Mouse (Mus musculus) lung, embryonic 14.5 days (tissue): ENCODE results near the gene Ube2q2. TPM values are rescaled to one million over a fixed set of nuclear protein-coding genes. Genes with fewer than 3 reads are reported as not detected.

Source experiments
- ATAC-seq: fragments of 200-750 bp; cut with Nextera tagmentation; 2 replicates; pipeline ENCODE4 v1.8.0; 2017; ENCODE audit warnings: mild to moderate bottlenecking, moderate TSS enrichment, moderate library complexity; ENCODE audit not compliant: insufficient read depth
- DNase-seq: peaks from one replicate; pipeline ENCODE4 v3.0.0-alpha.2; 2015
- H3K27ac ChIP-seq: fragments of 300-500 bp; sonication (generic); 2 replicates; pipeline ENCODE4 v1.5.1; 2014; ENCODE audit warnings: low read depth, mild to moderate bottlenecking, moderate library complexity
- H3K27me3 ChIP-seq: fragments of 300-500 bp; sonication (generic); 2 replicates; pipeline ENCODE4 v1.6.1; 2014; ENCODE audit warnings: low read length, control low read depth; ENCODE audit not compliant: insufficient read depth
- H3K36me3 ChIP-seq: fragments of 300-500 bp; sonication (generic); 2 replicates; pipeline ENCODE4 v1.6.1; 2014; ENCODE audit warnings: control low read depth; ENCODE audit not compliant: insufficient read depth
- H3K4me1 ChIP-seq: fragments of 300-500 bp; sonication (generic); 2 replicates; pipeline ENCODE4 v1.6.1; 2014; ENCODE audit warnings: antibody characterized with exemption, control low read depth; ENCODE audit not compliant: insufficient read depth
- H3K4me2 ChIP-seq: fragments of 300-500 bp; sonication (generic); 2 replicates; pipeline ENCODE4 v1.6.1; 2014; ENCODE audit warnings: mild to moderate bottlenecking
- H3K4me3 ChIP-seq: fragments of 300-500 bp; sonication (generic); 2 replicates; pipeline ENCODE4 v1.5.1; 2014; ENCODE audit warnings: low read depth, low read length
- H3K9ac ChIP-seq: fragments of 300-500 bp; sonication (generic); 2 replicates; pipeline ENCODE4 v1.6.1; 2014
- H3K9me3 ChIP-seq: fragments of 300-500 bp; sonication (generic); 2 replicates; pipeline ENCODE4 v1.6.1; 2016; ENCODE audit warnings: low read depth, low read length, control low read depth
- CTCF ChIP-seq: IDR thresholded peaks from 2 replicates; pipeline ENCODE4 v1.5.1; 2016; ENCODE audit warnings: antibody characterized with exemption, low read depth
- WGBS: fragments of 180-500 bp; shearing (Covaris S2); extraction: QIAGEN DNeasy Blood & Tissue Kit; methylation state at CpG from one replicate; pipeline ENCODE4 v1.1.7; 2014; 5-methylcytosine and 5-hydroxymethylcytosine counted together
- polyA plus RNA-seq: library from polyadenylated mRNA; unstranded; fragments of >200 nt; fragmentation: Nextera tagmentation; extraction: Ambion mirVana; gene quantifications from 2 replicates; pipeline ENCODE4 v1.2.1, GENCODE M21; 2014

Gene Ube2q2
- polyA plus RNA-seq, 1 experiment from 2014 or later, result 42.7 TPM

DNA sequence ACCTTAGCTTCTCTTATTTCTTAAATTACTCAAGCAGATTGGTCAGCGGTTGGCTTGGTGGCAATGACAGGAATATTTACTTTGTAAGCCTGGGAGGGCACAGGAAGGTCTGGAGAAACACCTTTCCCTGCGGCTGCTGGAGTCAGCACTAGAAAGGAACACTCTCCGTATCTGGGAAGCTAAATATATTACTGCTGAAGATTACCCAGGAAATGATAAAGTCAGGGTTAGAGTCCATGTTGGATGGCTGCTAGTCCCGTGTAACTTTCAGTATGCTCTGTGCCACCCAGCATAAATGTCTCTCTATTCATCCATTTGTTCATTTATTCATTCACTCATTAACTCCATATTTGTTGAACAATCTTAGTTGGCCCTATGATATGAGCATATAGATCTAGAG, 11.5 kb upstream of the Ube2q2 start:
- Histone ChIP-seq H3K27ac (no peak overlapping the region), H3K4me1 (no peaks in the 10 kb centered on the region), H3K9ac (no peak overlapping the region), H3K27me3 (no peaks in the 10 kb centered on the region), H3K4me3 (no peak overlapping the region), H3K9me3 (no peaks in the 10 kb centered on the region), H3K36me3 (no peaks in the 10 kb centered on the region), H3K4me2 (no peak overlapping the region)
- ATAC-seq (no peak), DNase-seq (no peak)
- no peak for TF ChIP-seq CTCF
- WGBS, result 46% methylated on average over 4 of the region's 4 CpGs

DNA sequence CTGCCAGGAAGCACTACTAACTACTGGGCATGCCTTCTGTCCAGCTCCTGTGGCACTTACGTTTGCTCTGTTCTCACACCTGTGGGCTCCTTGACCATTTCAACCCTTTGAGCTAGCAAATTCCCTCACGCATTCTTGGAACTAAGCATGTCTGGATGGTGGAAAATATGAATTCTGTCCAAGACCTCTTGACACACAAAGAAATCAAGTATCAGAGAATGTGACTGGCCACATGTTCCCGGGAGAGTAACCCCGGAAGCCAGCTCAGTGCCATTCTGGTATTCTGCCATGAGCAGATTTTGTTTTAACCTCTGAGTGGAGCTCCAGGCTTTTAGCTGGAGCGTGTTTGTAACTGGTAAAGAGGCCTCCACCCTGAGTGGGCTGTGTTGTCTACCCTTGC, 8.7 kb upstream of the Ube2q2 start:
- 47% methylated on average over 5 of the region's 5 CpGs for WGBS
- no peak overlapping the region for H3K9ac ChIP-seq
- H3K4me3 ChIP-seq, result no peak overlapping the region
- no peaks in the 10 kb centered on the region for H3K27me3 ChIP-seq
- peak; percentile 53 for DNase-seq
- H3K27ac ChIP-seq, result no peak overlapping the region
- no peaks in the 10 kb centered on the region for H3K4me1 ChIP-seq
- peak; percentile 28; the same call in 1 of the 2 replicates for TF ChIP-seq CTCF
- H3K36me3 ChIP-seq, result no peaks in the 10 kb centered on the region
- H3K4me2 ChIP-seq, result no peak overlapping the region
- H3K9me3 ChIP-seq, result no peaks in the 10 kb centered on the region
- ATAC-seq, result no peak

DNA sequence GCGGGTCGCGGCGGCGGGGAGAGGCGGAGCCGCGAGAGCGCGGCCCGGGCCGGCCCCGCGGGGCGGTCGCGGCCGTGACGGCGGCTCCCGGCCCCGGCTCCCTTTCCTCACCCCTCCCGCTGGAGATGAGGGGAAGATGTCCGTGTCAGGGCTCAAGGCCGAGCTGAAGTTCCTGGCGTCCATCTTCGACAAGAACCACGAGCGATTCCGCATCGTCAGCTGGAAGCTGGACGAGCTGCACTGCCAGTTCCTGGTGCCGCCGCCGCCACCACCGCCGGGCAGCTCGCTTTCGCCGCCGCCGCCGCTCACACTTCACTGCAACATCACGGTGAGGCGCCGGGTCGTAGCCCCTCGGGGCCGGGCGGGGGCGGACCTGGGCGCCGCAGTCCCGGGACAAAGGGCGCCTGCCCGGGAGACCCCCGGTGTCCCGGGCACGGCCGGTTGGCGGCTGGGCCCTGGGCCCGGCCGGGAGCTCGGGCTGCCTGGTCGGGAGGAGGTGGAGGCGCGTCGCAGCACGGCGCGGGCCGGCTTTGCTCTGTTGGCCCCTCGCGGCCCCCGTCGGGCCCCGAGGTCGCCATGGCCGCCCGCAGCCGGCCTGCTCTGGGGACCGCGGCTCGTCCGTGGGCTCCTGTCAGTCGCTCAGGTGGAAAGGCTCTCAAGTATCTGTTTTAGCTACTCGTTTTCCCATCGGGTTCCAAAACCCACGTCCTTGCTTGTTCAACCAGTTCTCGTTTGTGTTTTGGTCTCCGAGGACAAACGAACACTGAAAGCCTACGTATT, 1.0 kb downstream of the Ube2q2 start:
- Histone ChIP-seq H3K9me3 (no peaks in the 10 kb centered on the region), H3K36me3 (no peaks in the 10 kb centered on the region; the same call in 1 of the 2 replicates), H3K4me2 (peak overlapping the region; percentile 90), H3K9ac (peak overlapping the region; percentile 87), H3K27me3 (no peaks in the 10 kb centered on the region), H3K4me1 (peaks cover 4% of the 10 kb centered on the region; the same call in 1 of the 2 replicates), H3K4me3 (peak overlapping the region; percentile 87), H3K27ac (peak overlapping the region; percentile 69)
- WGBS, result 0% methylated on average over 92 of the region's 93 CpGs
- ATAC-seq (peak; percentile 72), DNase-seq (peak; percentile 71)
- no peak for TF ChIP-seq CTCF

DNA sequence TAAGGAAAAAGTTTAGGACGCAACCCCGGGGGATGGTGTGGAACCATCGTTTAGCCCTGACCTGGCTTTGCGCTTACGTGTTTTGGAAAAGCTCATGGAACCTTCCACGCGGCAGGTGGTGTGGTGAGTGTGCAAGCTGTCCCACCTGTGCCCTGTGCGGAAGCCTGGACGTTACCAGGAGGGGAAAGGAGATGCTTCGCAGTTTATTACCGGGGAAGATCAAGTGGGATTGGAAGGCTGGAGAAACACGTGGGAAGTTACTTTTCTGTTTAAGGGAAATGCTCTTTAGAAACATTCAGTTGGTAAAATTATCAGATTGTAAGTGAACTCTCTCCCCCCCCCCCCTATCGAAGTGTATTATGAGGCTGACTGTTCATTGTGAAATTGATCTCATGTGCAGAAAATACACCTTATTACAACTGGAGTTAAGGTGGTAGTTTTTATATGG, 1.6 kb downstream of the Ube2q2 start:
- TF ChIP-seq CTCF, result no peak
- Histone ChIP-seq H3K27ac (peak overlapping the region; percentile 69; the same call in 1 of the 2 replicates), H3K36me3 (no peaks in the 10 kb centered on the region; the same call in 1 of the 2 replicates), H3K4me3 (peak overlapping the region; percentile 87), H3K4me1 (peaks cover 4% of the 10 kb centered on the region; the same call in 1 of the 2 replicates), H3K4me2 (peak overlapping the region; percentile 90), H3K9ac (peak overlapping the region; percentile 87), H3K27me3 (no peaks in the 10 kb centered on the region), H3K9me3 (no peaks in the 10 kb centered on the region)
- DNase-seq (no peak), ATAC-seq (peak; percentile 29; the same call in 1 of the 2 replicates)
- 2% methylated on average over 13 of the region's 13 CpGs for WGBS

DNA sequence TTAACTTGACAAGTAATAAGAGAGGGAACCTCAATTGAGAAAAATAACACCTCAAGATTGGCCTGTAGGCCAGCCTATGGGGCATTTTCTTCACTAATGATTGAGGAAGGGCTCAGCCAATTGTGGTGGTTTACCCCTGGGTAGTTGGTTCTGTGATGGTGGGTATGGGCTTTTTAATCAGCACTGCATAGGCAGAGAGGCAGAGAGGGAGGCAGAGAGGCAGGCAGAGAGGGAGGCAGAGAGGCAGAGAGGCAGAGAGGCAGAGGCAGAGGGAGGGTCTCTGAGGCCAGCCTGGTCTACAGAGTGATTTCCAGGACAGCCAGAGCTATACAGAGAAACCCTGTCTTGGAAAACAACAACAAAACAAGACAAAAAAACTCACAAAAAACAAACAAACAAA, 2.4 kb downstream of the Ube2q2 start:
- no peak for ATAC-seq
- no peak for TF ChIP-seq CTCF
- peak overlapping the region; percentile 90 for H3K4me2 ChIP-seq
- peak overlapping the region; percentile 87; the same call in 1 of the 2 replicates for H3K4me3 ChIP-seq
- H3K36me3 ChIP-seq, result no peaks in the 10 kb centered on the region; the same call in 1 of the 2 replicates
- H3K27me3 ChIP-seq, result no peaks in the 10 kb centered on the region
- H3K4me1 ChIP-seq, result peaks cover 4% of the 10 kb centered on the region; the same call in 1 of the 2 replicates
- no peak overlapping the region for H3K27ac ChIP-seq
- DNase-seq, result no peak
- no peaks in the 10 kb centered on the region for H3K9me3 ChIP-seq
- no peak overlapping the region for H3K9ac ChIP-seq

DNA sequence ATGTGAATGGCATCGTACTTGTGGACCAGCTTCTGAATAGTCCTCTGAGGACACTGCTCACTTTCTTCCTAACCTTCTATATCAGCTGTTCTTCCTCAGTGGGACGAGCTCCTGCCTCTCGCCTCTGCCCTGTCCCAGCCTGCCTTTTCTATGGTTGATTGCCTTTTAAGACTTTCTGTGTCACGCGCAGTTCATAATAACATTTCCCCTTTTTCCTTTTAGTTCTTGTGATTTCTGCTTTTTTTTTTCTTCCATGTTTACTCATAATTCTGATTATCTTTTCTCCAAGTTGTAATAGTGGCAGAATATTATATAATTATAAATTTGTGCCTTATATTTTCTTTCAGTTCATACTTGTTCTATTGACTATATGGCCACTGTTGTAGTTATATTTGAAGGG, 4.3 kb downstream of the Ube2q2 start:
- no peak for TF ChIP-seq CTCF
- no peak overlapping the region for H3K9ac ChIP-seq
- H3K36me3 ChIP-seq, result no peaks in the 10 kb centered on the region; the same call in 1 of the 2 replicates
- 75% methylated on average over 5 of the region's 5 CpGs for WGBS
- H3K4me3 ChIP-seq, result no peak overlapping the region
- ATAC-seq (no peak), DNase-seq (no peak)
- H3K9me3 ChIP-seq, result no peaks in the 10 kb centered on the region
- no peaks in the 10 kb centered on the region for H3K27me3 ChIP-seq
- peaks cover 4% of the 10 kb centered on the region; the same call in 1 of the 2 replicates for H3K4me1 ChIP-seq
- H3K4me2 ChIP-seq, result no peak overlapping the region
- no peak overlapping the region for H3K27ac ChIP-seq

DNA sequence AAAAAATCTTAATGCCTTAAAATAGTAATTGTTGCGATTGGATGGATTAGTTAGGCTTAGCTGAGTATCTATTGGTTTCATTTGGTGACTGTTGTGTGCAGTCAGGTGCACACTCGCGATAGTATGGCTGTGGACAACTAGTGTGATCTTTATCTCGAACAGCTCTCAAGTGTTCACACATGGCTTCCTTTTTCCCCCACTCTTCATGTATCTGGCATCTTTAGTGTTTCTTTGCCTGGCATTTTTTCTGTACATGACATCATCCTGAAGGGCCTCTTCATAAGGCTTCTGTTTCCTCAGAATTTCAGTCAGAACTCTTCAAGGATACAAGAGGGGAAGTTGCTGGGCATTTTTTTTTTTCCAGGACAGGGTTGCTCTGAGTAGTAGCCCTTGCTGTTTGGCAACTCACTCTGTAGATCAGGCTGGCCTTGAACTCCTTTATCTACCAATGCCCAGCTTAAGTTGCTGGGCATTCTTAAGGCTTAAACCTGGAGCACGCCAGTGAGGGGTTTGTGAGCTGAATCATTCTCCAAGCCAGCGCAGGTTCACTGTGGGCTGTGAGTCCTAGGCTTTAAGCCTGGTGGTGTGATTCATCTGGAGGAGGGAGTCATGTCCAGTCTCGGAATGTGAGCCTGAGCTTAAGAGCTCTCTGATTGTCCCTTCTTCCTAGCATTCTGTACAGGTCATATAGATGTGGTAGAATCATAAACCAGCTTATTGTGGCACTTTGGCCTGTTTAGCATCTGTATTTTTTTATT, 22.2 kb downstream of the Ube2q2 start:
- Histone ChIP-seq H3K4me2 (no peak overlapping the region), H3K4me1 (no peaks in the 10 kb centered on the region), H3K9me3 (no peaks in the 10 kb centered on the region), H3K27me3 (no peaks in the 10 kb centered on the region), H3K36me3 (peaks cover 16% of the 10 kb centered on the region), H3K4me3 (no peak overlapping the region), H3K9ac (no peak overlapping the region), H3K27ac (no peak overlapping the region)
- ATAC-seq, result no peak
- no peak for DNase-seq
- 75% methylated on average over 7 of the region's 7 CpGs for WGBS
- TF ChIP-seq CTCF, result no peak
